Mouse (Mus musculus) ES-E14 (cell line): ENCODE measurements around the gene Traf3ip1.

ENCODE experiments used
- CHD2 ChIP-seq: IDR thresholded peaks from 2 replicates; pipeline ENCODE4 v1.6.1; 2014; ENCODE audit warnings: mild to moderate bottlenecking, low read depth, low read length, inconsistent platforms
- HCFC1 ChIP-seq: IDR thresholded peaks from 2 replicates; pipeline ENCODE4 v1.6.1; 2012; ENCODE audit warnings: low read length, inconsistent platforms, borderline replicate concordance; ENCODE audit not compliant: insufficient read depth
- MAFK ChIP-seq: IDR thresholded peaks from 2 replicates; pipeline ENCODE4 v1.6.1; 2014; ENCODE audit warnings: mild to moderate bottlenecking, low read depth, low read length, inconsistent platforms; ENCODE audit not compliant: insufficient read depth
- ZC3H11A ChIP-seq: IDR thresholded peaks from 2 replicates; pipeline ENCODE4 v1.6.1; 2012; ENCODE audit warnings: low read depth, mild to moderate bottlenecking, inconsistent platforms, low read length, borderline replicate concordance
- ZNF384 ChIP-seq: IDR thresholded peaks from 2 replicates; pipeline ENCODE4 v1.6.1; 2012; ENCODE audit warnings: low read depth, low read length, inconsistent platforms

DNA sequence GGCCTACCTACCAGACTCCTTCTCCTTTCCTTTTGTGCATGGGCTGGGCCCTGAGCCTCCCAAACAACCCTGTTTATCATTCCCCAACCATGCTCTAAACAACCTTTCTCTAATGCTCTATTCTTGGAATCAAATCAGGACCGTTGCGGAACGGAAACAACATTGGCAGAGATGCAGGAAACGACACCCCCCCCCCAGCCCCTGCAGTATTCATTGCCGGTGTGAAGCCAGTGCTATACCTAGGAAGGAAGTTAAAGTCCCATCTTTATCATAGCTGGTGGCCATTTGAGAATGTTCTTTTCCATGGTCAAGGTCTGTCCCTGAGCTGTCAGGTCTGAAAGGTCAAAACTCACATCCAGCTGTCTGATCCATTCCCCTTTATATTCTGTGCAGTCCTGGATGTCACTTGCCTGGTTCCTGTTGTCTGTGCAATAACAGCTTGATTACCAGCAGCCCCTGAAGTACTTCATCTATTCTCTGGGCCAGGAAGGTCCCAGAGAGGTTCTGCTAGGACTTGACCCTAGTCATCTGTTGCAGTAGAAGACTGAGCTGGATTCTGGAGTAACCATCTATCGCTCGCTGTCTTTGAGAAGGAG is 11.7 kb upstream of the Traf3ip1 start:
- TF ChIP-seq ZNF384 (no peak), MAFK (no peak), ZC3H11A (no peak), CHD2 (no peak), HCFC1 (no peak)
